Mouse (Mus musculus) hindbrain, embryonic 11.5 days (tissue): Measurements from ENCODE around the gene Abca9. TPM values are rescaled to one million over a fixed set of nuclear protein-coding genes. Genes with fewer than 3 reads are reported as not detected.

ENCODE experiments used
- ATAC-seq: fragments of 200-750 bp; cut with Nextera tagmentation; 2 replicates; pipeline ENCODE4 v1.8.0; 2017; ENCODE audit warnings: mild to moderate bottlenecking, moderate TSS enrichment, moderate library complexity; ENCODE audit not compliant: low FRiP score
- DNase-seq: peaks from one replicate; pipeline ENCODE4 v3.0.0-alpha.2; 2015; ENCODE audit warnings: low spot score
- H3K27ac ChIP-seq: fragments of 300-500 bp; sonication (generic); 2 replicates; pipeline ENCODE4 v1.5.1; 2014; ENCODE audit warnings: mild to moderate bottlenecking, low read depth, low read length
- H3K27me3 ChIP-seq: fragments of 300-500 bp; sonication (generic); 2 replicates; pipeline ENCODE4 v1.6.1; 2014; ENCODE audit warnings: mild to moderate bottlenecking, low read length, moderate library complexity, mixed read lengths; ENCODE audit not compliant: control insufficient read depth, insufficient read depth
- H3K36me3 ChIP-seq: fragments of 300-500 bp; sonication (generic); 2 replicates; pipeline ENCODE4 v1.6.1; 2014; ENCODE audit warnings: mild to moderate bottlenecking, low read length, moderate library complexity, mixed read lengths; ENCODE audit not compliant: control insufficient read depth, insufficient read depth
- H3K4me1 ChIP-seq: fragments of 300-500 bp; sonication (generic); replicated peaks from 2 replicates; pipeline ENCODE4 v1.6.1; 2014; ENCODE audit warnings: low read length, mixed read lengths; ENCODE audit not compliant: control insufficient read depth, insufficient read depth
- H3K4me2 ChIP-seq: fragments of 300-500 bp; sonication (generic); replicated peaks from 2 replicates; pipeline ENCODE4 v1.6.1; 2014; ENCODE audit warnings: mild to moderate bottlenecking, low read depth, low read length
- H3K4me3 ChIP-seq: fragments of 300-500 bp; sonication (generic); 2 replicates; pipeline ENCODE4 v1.5.1; 2014; ENCODE audit warnings: low read depth, low read length
- H3K9ac ChIP-seq: fragments of 300-500 bp; sonication (generic); 2 replicates; pipeline ENCODE4 v1.6.1; 2014; ENCODE audit warnings: low read depth, low read length
- H3K9me3 ChIP-seq: fragments of 300-500 bp; sonication (generic); 2 replicates; pipeline ENCODE4 v1.6.1; 2016; ENCODE audit warnings: low read length; ENCODE audit not compliant: control insufficient read depth
- WGBS: fragments of 180-500 bp; shearing (Covaris S2); extraction: QIAGEN DNeasy Blood & Tissue Kit; methylation state at CpG from one replicate; pipeline ENCODE4 v1.1.7; 2014; 5-methylcytosine and 5-hydroxymethylcytosine counted together
- polyA plus RNA-seq: library from polyadenylated mRNA; unstranded; fragments of >200 nt; fragmentation: Nextera tagmentation; extraction: Ambion mirVana; gene quantifications from 2 replicates; pipeline ENCODE4 v1.2.1, GENCODE M21; 2014

The Abca9 gene
- polyA plus RNA-seq, 1 experiment from 2014 or later: 5.1 TPM

GRCm38 (mm10) chr11:110157059-110157458 is 10.9 kb downstream of the Abca9 start:
- H3K36me3 ChIP-seq: no peaks in the 10 kb centered on the region
- DNase-seq (no peak), ATAC-seq (no peak)
- no peak overlapping the region for H3K9ac ChIP-seq
- no peak overlapping the region for H3K27ac ChIP-seq
- H3K4me3 ChIP-seq: no peak overlapping the region
- no peaks in the 10 kb centered on the region for H3K9me3 ChIP-seq
- no peak overlapping the region for H3K4me2 ChIP-seq
- no peaks in the 10 kb centered on the region for H3K27me3 ChIP-seq
- H3K4me1 ChIP-seq: no peaks in the 10 kb centered on the region
- 79% methylated on average over 6 of the region's 6 CpGs for WGBS

DNA sequence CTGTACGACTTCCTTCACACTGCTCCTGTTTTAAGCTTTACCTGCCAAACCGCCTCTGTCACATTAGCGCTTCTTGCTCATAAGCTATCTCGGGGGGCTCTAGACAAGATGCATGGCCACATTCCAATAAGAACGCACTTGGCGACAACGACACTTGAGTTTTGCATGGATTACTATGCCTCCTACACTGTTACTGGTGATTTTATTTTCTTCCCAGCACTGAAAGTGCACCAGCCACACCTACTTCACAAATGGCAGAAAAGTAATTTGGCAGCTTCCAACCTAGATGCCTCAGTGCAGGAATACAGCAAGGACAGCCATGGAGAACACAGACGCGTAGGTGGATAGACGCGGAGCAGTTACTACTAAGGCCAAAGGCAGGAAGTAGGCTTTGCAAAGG is 12.0 kb downstream of the Abca9 start:
- Histone ChIP-seq H3K4me2 (no peak overlapping the region), H3K36me3 (no peaks in the 10 kb centered on the region), H3K27ac (no peak overlapping the region), H3K9me3 (no peaks in the 10 kb centered on the region), H3K4me1 (no peaks in the 10 kb centered on the region), H3K4me3 (no peak overlapping the region), H3K27me3 (no peaks in the 10 kb centered on the region), H3K9ac (no peak overlapping the region)
- WGBS: 95% methylated on average over 11 of the region's 11 CpGs
- ATAC-seq: no peak
- no peak for DNase-seq

DNA sequence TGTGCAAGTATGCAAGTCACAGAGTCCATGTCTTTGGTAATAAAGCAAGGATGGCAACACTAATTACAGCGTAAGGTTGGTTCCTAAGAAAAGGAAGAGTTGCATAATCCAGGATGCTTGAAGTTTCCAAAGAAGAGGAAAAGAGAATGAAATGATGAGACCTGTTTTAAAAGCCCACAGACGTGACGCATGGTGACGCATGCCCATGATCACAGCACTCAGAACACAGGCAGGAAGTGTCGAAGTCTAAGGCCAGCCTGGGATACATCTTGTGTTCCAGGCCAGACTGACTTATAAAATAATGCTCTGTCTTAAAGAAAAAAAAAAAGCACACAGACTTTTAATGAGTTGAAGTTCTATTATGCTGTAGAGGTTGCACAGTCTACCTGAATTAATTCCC is 20.4 kb downstream of the Abca9 start:
- Histone ChIP-seq H3K4me1 (no peaks in the 10 kb centered on the region), H3K9me3 (no peaks in the 10 kb centered on the region), H3K36me3 (no peaks in the 10 kb centered on the region), H3K9ac (no peak overlapping the region), H3K4me3 (no peak overlapping the region), H3K27me3 (no peaks in the 10 kb centered on the region), H3K4me2 (no peak overlapping the region), H3K27ac (no peak overlapping the region)
- WGBS: 97% methylated on average over 5 of the region's 5 CpGs
- ATAC-seq: no peak
- no peak for DNase-seq

- Histone ChIP-seq H3K9me3 (no peaks in the 10 kb centered on the region), H3K9ac (no peak overlapping the region), H3K27ac (no peak overlapping the region), H3K4me3 (no peak overlapping the region), H3K4me1 (no peaks in the 10 kb centered on the region), H3K4me2 (no peak overlapping the region), H3K36me3 (no peaks in the 10 kb centered on the region), H3K27me3 (no peaks in the 10 kb centered on the region)
- 92% methylated on average over 11 of the region's 11 CpGs for WGBS
- DNase-seq: no peak
- ATAC-seq: no peak
Observed at GRCm38 (mm10) chr11:110145421-110145820, 22.6 kb downstream of the Abca9 start.

- Histone ChIP-seq H3K27me3 (no peaks in the 10 kb centered on the region), H3K4me3 (no peak overlapping the region), H3K27ac (no peak overlapping the region), H3K36me3 (no peaks in the 10 kb centered on the region), H3K9ac (no peak overlapping the region), H3K9me3 (no peaks in the 10 kb centered on the region), H3K4me1 (no peaks in the 10 kb centered on the region), H3K4me2 (no peak overlapping the region)
- ATAC-seq: no peak
- DNase-seq: no peak
- 90% methylated on average over 5 of the region's 5 CpGs for WGBS
Observed at GRCm38 (mm10) chr11:110130760-110131159, 37.2 kb downstream of the Abca9 start.

GRCm38 (mm10) chr11:110111137-110111536 is 56.9 kb downstream of the Abca9 start:
- WGBS: 59% methylated on average over 4 of the region's 4 CpGs
- H3K4me3 ChIP-seq: no peak overlapping the region
- no peak overlapping the region for H3K27ac ChIP-seq
- H3K27me3 ChIP-seq: no peaks in the 10 kb centered on the region
- no peak overlapping the region for H3K4me2 ChIP-seq
- H3K36me3 ChIP-seq: no peaks in the 10 kb centered on the region
- ATAC-seq: no peak
- no peaks in the 10 kb centered on the region for H3K9me3 ChIP-seq
- H3K9ac ChIP-seq: no peak overlapping the region
- H3K4me1 ChIP-seq: no peaks in the 10 kb centered on the region
- DNase-seq: peak; percentile 1

- Histone ChIP-seq H3K4me2 (no peak overlapping the region), H3K4me1 (no peaks in the 10 kb centered on the region), H3K27me3 (no peaks in the 10 kb centered on the region), H3K9me3 (no peaks in the 10 kb centered on the region), H3K4me3 (no peak overlapping the region), H3K27ac (no peak overlapping the region), H3K36me3 (no peaks in the 10 kb centered on the region), H3K9ac (no peak overlapping the region)
- ATAC-seq: no peak
- WGBS: 87% methylated on average over 7 of the region's 7 CpGs
- no peak for DNase-seq
Observed at GRCm38 (mm10) chr11:110101437-110101836, 66.6 kb downstream of the Abca9 start.

- no peak overlapping the region for H3K27ac ChIP-seq
- no peaks in the 10 kb centered on the region for H3K36me3 ChIP-seq
- DNase-seq: no peak
- no peak for ATAC-seq
- WGBS: 80% methylated on average over 4 of the region's 4 CpGs
- no peak overlapping the region for H3K4me2 ChIP-seq
- H3K4me1 ChIP-seq: no peaks in the 10 kb centered on the region
- H3K9me3 ChIP-seq: no peaks in the 10 kb centered on the region
- H3K27me3 ChIP-seq: no peaks in the 10 kb centered on the region
- no peak overlapping the region for H3K4me3 ChIP-seq
- no peak overlapping the region for H3K9ac ChIP-seq
Observed at GRCm38 (mm10) chr11:110098901-110099300, 69.1 kb downstream of the Abca9 start.

DNA sequence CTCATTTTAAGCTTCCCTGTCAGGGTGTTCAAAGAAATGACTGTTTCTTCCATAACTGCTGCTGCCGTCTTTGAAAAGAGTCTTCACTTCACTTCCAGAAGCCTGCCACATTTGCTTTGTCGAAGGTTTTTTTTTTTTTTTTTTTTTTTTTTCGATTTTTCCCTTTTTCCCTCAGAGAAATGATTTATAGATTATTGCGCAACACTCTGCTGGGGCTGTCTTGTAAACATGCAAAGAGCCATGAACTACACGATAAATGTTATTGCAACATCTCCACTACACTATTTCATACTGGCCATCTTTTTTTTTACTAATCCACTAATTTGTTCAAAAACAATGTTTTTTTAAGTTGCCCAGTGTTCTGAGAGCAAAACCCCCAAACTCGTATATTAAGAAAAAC is 70.5 kb downstream of the Abca9 start:
- Histone ChIP-seq H3K27me3 (no peaks in the 10 kb centered on the region), H3K4me1 (no peaks in the 10 kb centered on the region), H3K4me3 (no peak overlapping the region), H3K27ac (no peak overlapping the region), H3K9ac (no peak overlapping the region), H3K36me3 (no peaks in the 10 kb centered on the region), H3K9me3 (no peaks in the 10 kb centered on the region), H3K4me2 (no peak overlapping the region)
- 88% methylated on average over 6 of the region's 6 CpGs for WGBS
- no peak for ATAC-seq
- DNase-seq: no peak
